Mouse (Mus musculus) spleen, adult 2 months (tissue): ENCODE measurements around the gene Chn1.

ENCODE experiments used
- CTCF ChIP-seq: fragments of 200-500 bp; IDR thresholded peaks from 2 replicates; pipeline ENCODE4 v1.5.1; 2011; ENCODE audit warnings: mild to moderate bottlenecking, inconsistent platforms; ENCODE audit not compliant: insufficient read depth, insufficient read length, insufficient replicate concordance; ENCODE audit errors: extremely low read depth
- POLR2A ChIP-seq: fragments of 200-500 bp; IDR thresholded peaks from 2 replicates; pipeline ENCODE4 v1.6.1; 2011; ENCODE audit warnings: low read depth, low read length, inconsistent platforms

- no peak for TF ChIP-seq CTCF
- no peak for TF ChIP-seq POLR2A
These were observed 160.8 kb downstream of the Chn1 start for GRCm38 (mm10) chr2:73614303-73614702.
